Mouse (Mus musculus): ENCODE measurements around the gene Cep70.

- TF ChIP-seq CTCF (IDR thresholded peaks at IDR 0.05; ENCODE audit: low read depth) (no peak), EP300 (IDR thresholded peaks at IDR 0.05; ENCODE audit: low read depth) (no peak)
These were observed 82.2 kb downstream of the Cep70 start for GRCm38 (mm10) chr9:99325208-99325929.

Measured in liver, postnatal 0 days (tissue).